Mouse (Mus musculus) CD4-positive, CD25-positive, alpha-beta regulatory T cell, adult 9 weeks (primary cell): Measurements from ENCODE around the gene Tmem203. TPM values are rescaled to one million over a fixed set of nuclear protein-coding genes. Genes with fewer than 3 reads are reported as not detected.

Source experiments
- polyA plus RNA-seq: library from polyadenylated mRNA; unstranded; fragments of 100-300 nt; shearing (Covaris generic); gene quantifications from one replicate; pipeline ENCODE4 v1.2.1, GENCODE M21; 2017

Tmem203 gene
- polyA plus RNA-seq = 15.7 TPM

DNA sequence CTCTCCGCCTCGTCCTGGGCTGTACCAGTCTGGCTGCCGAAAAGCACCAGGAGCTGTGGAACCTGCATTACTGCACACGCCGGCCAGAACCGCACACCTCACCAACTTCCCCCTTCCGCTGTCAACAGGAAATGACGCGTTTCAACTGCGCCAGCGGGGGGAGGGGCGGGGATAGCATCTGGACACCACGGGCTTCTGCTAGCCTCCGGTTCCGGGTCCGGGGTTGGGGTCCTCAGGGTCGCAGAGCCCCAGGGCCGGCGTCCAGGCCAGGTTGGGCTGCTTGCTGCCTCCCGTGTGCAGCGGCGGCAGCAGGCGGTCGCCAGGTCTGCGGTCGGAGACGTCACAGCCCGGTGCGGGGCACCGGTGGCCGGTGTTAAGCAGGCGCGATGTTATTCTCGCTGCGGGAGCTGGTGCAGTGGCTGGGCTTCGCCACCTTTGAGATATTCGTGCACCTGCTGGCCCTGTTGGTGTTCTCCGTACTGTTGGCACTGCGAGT, at the start of gene Tmem203:
TSS of gene Tmem203 (plus strand) at position 156 of the 496 bp plus-strand sequence.

DNA sequence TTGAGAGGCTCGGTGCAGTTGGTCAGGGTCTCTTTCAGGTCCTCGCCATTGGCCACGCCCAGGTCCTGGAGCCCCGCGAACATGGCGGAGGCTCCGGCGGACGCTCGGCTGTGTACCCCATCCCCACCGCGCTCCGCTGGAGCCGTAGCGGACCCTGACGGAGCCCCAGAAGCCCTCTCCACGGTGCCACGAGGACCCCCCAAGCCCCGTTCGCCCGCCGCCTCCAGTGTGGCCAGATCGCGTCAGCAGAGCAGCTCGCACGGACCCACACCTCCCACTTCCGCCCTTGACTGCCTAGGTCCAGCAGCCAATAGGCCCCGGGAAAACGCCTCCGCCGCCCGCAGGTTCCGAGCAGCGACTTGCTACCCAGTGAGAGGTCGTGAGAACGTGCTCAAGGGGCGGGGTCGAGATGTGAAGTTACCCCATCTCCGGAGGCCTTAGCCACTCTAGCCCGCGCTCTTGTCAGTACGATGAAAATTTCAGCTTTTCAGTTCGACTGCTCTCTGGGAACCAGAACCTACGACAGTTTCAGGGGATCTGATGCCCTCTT, 44.0 kb upstream of the Tmem203 start, which contains the start of gene Nelfb:
TSS of gene Nelfb (minus strand) at position 369 of the 550 bp plus-strand sequence.

GRCm38 (mm10) chr2:25214444-25214843, 40.8 kb upstream of the Tmem203 start, which contains the start of gene Stpg3:
Gene Stpg3 (minus strand): TSS chr2:25214637.

DNA sequence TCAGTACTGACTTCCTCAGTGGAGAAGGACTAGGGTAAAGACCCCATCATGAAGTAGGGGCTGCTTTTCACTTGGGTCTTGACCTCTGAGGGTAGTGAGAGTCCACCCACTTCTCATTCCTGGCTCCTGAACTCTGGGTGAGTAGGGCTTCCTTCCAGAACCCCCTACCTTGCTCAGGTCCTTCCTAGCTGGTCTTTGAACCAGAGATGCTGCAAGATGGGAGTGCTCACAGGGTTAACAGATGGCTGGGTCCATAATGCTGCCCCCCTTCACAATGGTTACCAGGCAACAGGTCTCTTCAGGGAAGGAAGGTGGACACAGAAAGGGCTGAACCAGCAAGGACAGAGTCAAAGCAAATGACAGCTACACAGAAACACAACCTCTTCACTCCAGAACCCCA, 36.8 kb upstream of the Tmem203 start, which contains the start of gene Fam166a:
TSS of gene Fam166a (plus strand) at position 301 of the 400 bp plus-strand sequence.

DNA sequence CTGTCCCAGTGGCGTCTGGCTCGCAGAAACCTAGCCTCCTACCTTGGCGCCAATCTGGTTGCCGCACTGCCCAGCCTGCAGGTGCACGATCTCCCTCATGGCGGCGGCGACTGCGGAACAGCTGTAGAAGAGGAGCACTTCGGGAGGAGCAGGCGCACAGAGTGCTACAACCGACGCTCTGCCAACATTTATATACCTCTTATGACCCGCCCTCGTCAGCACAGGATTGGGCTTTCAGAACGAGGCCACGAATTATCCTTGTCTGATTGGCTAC, 30.8 kb upstream of the Tmem203 start, which contains the start of gene Tubb4b:
TSS of gene Tubb4b (minus strand) at position 211 of the 274 bp plus-strand sequence.

DNA sequence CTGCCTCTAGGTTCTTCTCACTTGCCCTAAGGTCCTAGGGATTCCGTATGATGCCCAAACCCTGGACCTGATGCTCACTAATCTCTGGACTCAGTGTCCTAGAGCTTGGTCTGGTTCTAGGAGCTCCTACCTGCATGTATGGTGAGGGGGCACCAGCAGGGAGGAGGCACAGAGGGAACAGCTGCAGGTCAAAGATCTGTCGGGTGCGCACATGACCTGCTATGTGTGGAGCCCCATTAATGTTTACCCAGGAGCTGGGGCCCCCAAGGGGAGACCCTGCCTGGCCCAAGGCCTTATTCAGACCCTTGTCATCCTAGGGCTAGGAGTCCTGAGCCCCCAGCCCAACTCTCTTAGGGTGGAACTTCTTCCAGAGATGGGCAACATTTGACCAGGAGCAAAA, 21.2 kb upstream of the Tmem203 start, which contains the start of gene Slc34a3:
TSS of gene Slc34a3 (minus strand) at position 315 of the 400 bp plus-strand sequence.

GRCm38 (mm10) chr2:25236614-25237013, 18.6 kb upstream of the Tmem203 start, which contains the start of gene Rnf224:
Gene Rnf224 (minus strand): TSS chr2:25236787.

DNA sequence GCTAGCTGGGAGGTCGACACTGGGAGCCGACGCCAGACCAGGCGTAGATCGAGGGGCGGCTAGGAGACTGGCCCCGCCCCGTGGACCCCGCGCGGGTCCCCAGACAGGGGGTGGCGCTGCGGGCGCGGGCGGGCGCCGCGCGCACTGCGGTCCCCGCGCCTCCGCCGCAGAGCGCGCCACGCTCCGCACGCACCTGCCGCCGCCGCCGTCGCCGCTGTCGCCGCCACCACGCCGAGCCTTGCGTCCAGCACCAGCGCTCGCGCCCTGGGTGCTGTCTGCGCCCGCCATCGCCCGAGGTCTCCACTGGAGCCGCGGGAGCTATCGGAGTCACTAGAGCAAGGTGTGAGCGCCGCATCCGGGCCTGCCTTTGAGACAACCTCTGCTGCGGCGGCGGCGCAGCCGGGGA, 13.1 kb upstream of the Tmem203 start, which contains the start of the genes Rnf208 and Cysrt1:
TSS of gene Rnf208 (plus strand) at position 155 of the 406 bp plus-strand sequence.
TSS of gene Cysrt1 (minus strand) at position 352 of the 406 bp plus-strand sequence.

DNA sequence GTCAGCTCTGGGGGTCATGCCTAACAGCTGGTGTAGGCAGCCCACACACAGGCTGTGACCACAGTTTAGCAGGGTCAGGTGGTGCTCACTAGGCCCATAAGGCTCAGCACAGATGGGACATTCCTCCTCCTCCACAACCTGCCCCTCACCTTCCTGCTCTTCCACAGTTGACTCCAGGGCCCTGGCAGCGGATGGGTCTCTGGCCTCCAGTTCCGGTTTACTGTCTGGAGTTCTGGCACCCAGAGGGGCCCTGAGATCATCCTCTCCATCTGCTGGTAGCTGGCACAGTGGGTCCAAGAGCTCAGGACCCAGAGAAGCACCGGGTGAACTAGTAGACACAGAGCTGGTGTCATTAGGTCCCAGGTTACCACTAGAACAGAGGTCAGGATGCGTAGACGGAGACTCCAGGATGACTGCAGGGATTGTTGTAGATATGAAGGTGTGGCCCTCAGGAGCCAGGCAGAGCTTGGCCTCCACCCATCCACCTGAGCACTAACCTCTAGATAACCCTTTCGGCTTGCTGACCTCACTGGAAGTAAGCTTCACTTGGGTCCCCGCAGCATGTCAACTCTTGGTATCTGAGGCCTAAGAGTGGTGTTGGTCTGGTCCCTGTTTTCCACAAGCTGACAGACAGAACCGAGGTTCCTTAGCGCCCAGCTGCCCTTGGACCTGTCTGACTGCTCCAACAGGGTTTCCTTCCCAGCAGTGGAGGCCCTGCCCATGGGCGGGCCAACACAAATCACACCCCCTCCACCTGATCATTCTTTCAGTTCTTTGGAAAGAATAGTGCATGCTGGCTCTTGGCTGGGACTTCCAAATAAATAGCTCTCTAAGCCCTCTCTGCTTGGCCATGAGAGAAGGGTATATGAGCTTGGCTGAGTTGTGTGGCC, 8.8 kb upstream of the Tmem203 start, which contains the start of gene AL732309.1:
TSS of gene AL732309.1 (minus strand) at position 681 of the 890 bp plus-strand sequence.

DNA sequence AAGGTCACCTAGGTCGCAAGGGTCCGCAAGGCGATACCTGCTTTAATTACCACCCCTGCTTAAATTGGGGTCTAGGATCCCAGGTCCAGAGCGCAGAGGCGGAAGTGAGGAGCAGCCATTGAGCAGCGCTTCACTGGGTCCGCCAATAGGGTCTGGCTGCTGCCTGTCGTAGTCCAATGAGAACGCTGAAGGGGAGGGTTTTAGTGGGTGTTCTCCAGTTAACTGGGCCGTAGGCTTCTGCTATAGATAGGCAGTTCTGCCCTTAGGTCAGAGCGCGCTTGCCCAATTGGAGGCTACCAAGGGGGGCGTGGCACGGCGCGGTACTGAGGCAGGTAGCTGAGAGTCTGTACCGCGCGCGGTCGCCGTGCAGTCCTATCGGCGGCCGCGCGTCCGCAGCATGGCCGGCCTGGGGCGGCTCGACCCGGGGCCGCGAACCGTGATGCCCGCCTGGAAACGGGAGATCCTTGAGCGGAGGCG, 7.1 kb downstream of the Tmem203 start, which contains the start of gene Tprn:
TSS of gene Tprn (plus strand) at position 328 of the 477 bp plus-strand sequence.

GRCm38 (mm10) chr2:25271827-25272511, 16.7 kb downstream of the Tmem203 start, which contains the start of the genes Ssna1 and Anapc2:
Gene Ssna1 (minus strand): TSS chr2:25272438.
Gene Anapc2 (plus strand): TSS chr2:25272478.

GRCm38 (mm10) chr2:25287927-25288649, 32.8 kb downstream of the Tmem203 start, which contains the start of gene Tmem210:
Gene Tmem210 (plus strand): TSS chr2:25288145.

DNA sequence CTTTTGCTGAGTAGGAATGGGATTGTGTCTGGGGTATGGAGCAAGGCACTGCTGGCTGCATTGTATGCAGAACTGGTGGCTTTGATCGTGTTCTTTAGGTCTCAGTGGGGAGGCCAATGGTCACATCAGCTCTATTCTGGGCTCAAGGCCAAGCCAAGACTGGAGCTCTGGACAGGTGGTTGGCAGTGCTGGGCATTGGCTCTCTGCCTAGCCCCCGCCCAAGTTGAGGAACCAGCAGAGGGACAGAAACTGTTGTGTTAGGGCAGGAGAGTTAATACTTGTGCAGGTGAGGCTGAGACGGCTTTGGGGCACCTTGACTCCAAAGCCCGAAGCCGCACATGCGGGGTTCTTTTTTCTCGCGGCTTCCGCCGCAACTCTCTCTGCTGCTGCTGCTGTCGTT, 34.4 kb downstream of the Tmem203 start, which contains the start of gene Lrrc26:
TSS of gene Lrrc26 (plus strand) at position 265 of the 400 bp plus-strand sequence.

Other genes starting within 250 kb of the Tmem203 start
- gene Nsmf, start 201.1 kb upstream of the Tmem203 start, polyA plus RNA-seq = 18.3 TPM
- gene Entpd8, start 175.1 kb upstream of the Tmem203 start, polyA plus RNA-seq = 0.93 TPM
- 12.8 TPM for gene Noxa1, start 160.3 kb upstream of the Tmem203 start, polyA plus RNA-seq
- 0.25 TPM for gene Nrarp, start 74.7 kb upstream of the Tmem203 start, polyA plus RNA-seq
- gene Tor4a, start 58.6 kb upstream of the Tmem203 start, polyA plus RNA-seq = 144 TPM
- 136 TPM for gene Nelfb, start 44.0 kb upstream of the Tmem203 start, polyA plus RNA-seq
- gene Stpg3, start 40.8 kb upstream of the Tmem203 start, polyA plus RNA-seq = not detected
- gene Fam166a, start 36.7 kb upstream of the Tmem203 start, polyA plus RNA-seq = not detected
- 255 TPM for gene Tubb4b, start 30.7 kb upstream of the Tmem203 start, polyA plus RNA-seq
- gene Slc34a3, start 21.1 kb upstream of the Tmem203 start, polyA plus RNA-seq = not detected
- gene Rnf224, start 18.7 kb upstream of the Tmem203 start, polyA plus RNA-seq = not detected
- gene Rnf208, start 13.2 kb upstream of the Tmem203 start, polyA plus RNA-seq = 0.67 TPM
- not detected for gene Cysrt1, start 13.0 kb upstream of the Tmem203 start, polyA plus RNA-seq
- gene AL732309.1, start 8.6 kb upstream of the Tmem203 start, polyA plus RNA-seq = 9.0 TPM
- 2.7 TPM for gene Tprn, start 7.2 kb downstream of the Tmem203 start, polyA plus RNA-seq
- 148 TPM for gene Ssna1, start 17.0 kb downstream of the Tmem203 start, polyA plus RNA-seq
- 99.6 TPM for gene Anapc2, start 17.0 kb downstream of the Tmem203 start, polyA plus RNA-seq
- not detected for gene Tmem210, start 32.7 kb downstream of the Tmem203 start, polyA plus RNA-seq
- gene Lrrc26, start 34.5 kb downstream of the Tmem203 start, polyA plus RNA-seq = not detected
- 0.36 TPM for gene Grin1, start 63.7 kb downstream of the Tmem203 start, polyA plus RNA-seq
- gene Man1b1, start 76.9 kb downstream of the Tmem203 start, polyA plus RNA-seq = 26.1 TPM
- gene Dpp7, start 100.9 kb downstream of the Tmem203 start, polyA plus RNA-seq = 23.7 TPM
- gene Uap1l1, start 110.2 kb downstream of the Tmem203 start, polyA plus RNA-seq = 12.9 TPM
- 0.37 TPM for gene Sapcd2, start 116.9 kb downstream of the Tmem203 start, polyA plus RNA-seq
- not detected for gene Entpd2, start 140.4 kb downstream of the Tmem203 start, polyA plus RNA-seq
- 1.1 TPM for gene Npdc1, start 143.9 kb downstream of the Tmem203 start, polyA plus RNA-seq
- gene Fut7, start 167.8 kb downstream of the Tmem203 start, polyA plus RNA-seq = 6.8 TPM
- 19.7 TPM for gene Abca2, start 173.3 kb downstream of the Tmem203 start, polyA plus RNA-seq
- gene Clic3, start 201.4 kb downstream of the Tmem203 start, polyA plus RNA-seq = 5.3 TPM
- gene Paxx, start 205.7 kb downstream of the Tmem203 start, polyA plus RNA-seq = 117 TPM
- gene Ptgds, start 214.6 kb downstream of the Tmem203 start, polyA plus RNA-seq = not detected
- gene Lcn12, start 238.5 kb downstream of the Tmem203 start, polyA plus RNA-seq = not detected
- gene Fbxw5, start 245.3 kb downstream of the Tmem203 start, polyA plus RNA-seq = 125 TPM
- gene C8g, start 246.3 kb downstream of the Tmem203 start, polyA plus RNA-seq = 10.0 TPM